Mouse (Mus musculus) myocyte (in vitro differentiated cells): ENCODE measurements around the gene Krt33b. TPM values are rescaled to one million over a fixed set of nuclear protein-coding genes. Genes with fewer than 3 reads are reported as not detected.

Source experiments
- H3K27me3 ChIP-seq: one replicate; pipeline ENCODE4 v1.6.1; 2011; ENCODE audit not compliant: control insufficient read depth, insufficient read depth, insufficient read length
- H3K36me3 ChIP-seq: one replicate; pipeline ENCODE4 v1.6.1; 2011; ENCODE audit not compliant: control insufficient read depth, insufficient read depth
- H3K4me2 ChIP-seq: one replicate; pipeline ENCODE4 v1.6.1; 2011; ENCODE audit warnings: low read depth, control low read depth
- H3K4me3 ChIP-seq: one replicate; pipeline ENCODE4 v1.5.1; 2011; ENCODE audit warnings: mild to moderate bottlenecking, control low read depth, moderate library complexity
- H3K79me2 ChIP-seq: one replicate; pipeline ENCODE4 v1.6.1; 2011; ENCODE audit not compliant: control insufficient read depth, insufficient read depth
- H3ac ChIP-seq: one replicate; pipeline ENCODE4 v1.6.1; 2011; ENCODE audit not compliant: control insufficient read depth, insufficient read length
- CEBPB ChIP-seq: IDR thresholded peaks from 2 replicates; pipeline ENCODE4 v1.6.1; 2011; ENCODE audit warnings: mild to moderate bottlenecking, moderate library complexity; ENCODE audit not compliant: poor library complexity, insufficient read depth, severe bottlenecking
- E2F4 ChIP-seq: IDR thresholded peaks from one replicate; pipeline ENCODE4 v1.6.1; 2011; ENCODE audit warnings: mild to moderate bottlenecking, control low read depth, moderate library complexity; ENCODE audit not compliant: insufficient read depth
- MAX ChIP-seq: IDR thresholded peaks from one replicate; pipeline ENCODE4 v1.6.1; 2011; ENCODE audit warnings: low read depth, mild to moderate bottlenecking, control low read depth
- MYOD1 ChIP-seq, 3 experiments: IDR thresholded peaks; one replicate each; pipeline ENCODE4 v1.6.1; 2011; ENCODE audit warnings: control low read depth in 2 of 3, low read depth in 2 of 3, mild to moderate bottlenecking in 2 of 3, moderate library complexity in 1 of 3; ENCODE audit not compliant: insufficient read length in 2 of 3, control insufficient read depth in 1 of 3
- MYOG ChIP-seq, 3 experiments: IDR thresholded peaks; one replicate each; pipeline ENCODE4 v1.6.1; 2011; ENCODE audit warnings: control low read depth in 2 of 3, low read depth in 2 of 3, mild to moderate bottlenecking in 2 of 3; ENCODE audit not compliant: insufficient read length in 2 of 3, control insufficient read depth in 1 of 3, insufficient read depth in 1 of 3
- POLR2A ChIP-seq: IDR thresholded peaks from one replicate; pipeline ENCODE4 v1.6.1; 2011; ENCODE audit warnings: low read depth, mild to moderate bottlenecking, control low read depth, moderate library complexity; ENCODE audit not compliant: insufficient read length
- POLR2AphosphoS2 ChIP-seq: IDR thresholded peaks from one replicate; pipeline ENCODE4 v1.6.1; 2011; ENCODE audit warnings: low read depth, control low read depth; ENCODE audit not compliant: insufficient read length
- REST ChIP-seq: IDR thresholded peaks from one replicate; pipeline ENCODE4 v1.6.1; 2011; ENCODE audit warnings: mild to moderate bottlenecking, control low read depth, moderate library complexity; ENCODE audit not compliant: insufficient read depth, insufficient read length
- SRF ChIP-seq: IDR thresholded peaks from one replicate; pipeline ENCODE4 v1.6.1; 2011; ENCODE audit warnings: low read depth; ENCODE audit not compliant: control insufficient read depth, insufficient read length
- TCF12 ChIP-seq: IDR thresholded peaks from one replicate; pipeline ENCODE4 v1.6.1; 2011; ENCODE audit warnings: mild to moderate bottlenecking, control low read depth; ENCODE audit not compliant: poor library complexity, insufficient read depth, severe bottlenecking
- TCF3 ChIP-seq: IDR thresholded peaks from one replicate; pipeline ENCODE4 v1.6.1; 2011; ENCODE audit warnings: low read depth, control low read depth; ENCODE audit not compliant: insufficient read length
- USF1 ChIP-seq: IDR thresholded peaks from one replicate; pipeline ENCODE4 v1.6.1; 2011; ENCODE audit warnings: low read depth, mild to moderate bottlenecking, control low read depth, moderate library complexity
- polyA plus RNA-seq: library from polyadenylated mRNA; unstranded; fragments of >200 nt; fragmentation: generic; extraction: Trizol; gene quantifications from one replicate; pipeline ENCODE4 v1.2.1, GENCODE M21; 2012; ENCODE audit warnings: missing spikeins

The Krt33b gene
- polyA plus RNA-seq, 1 experiment: 0.06 TPM

- Histone ChIP-seq H3K27me3 (peaks cover 19% of the 10 kb centered on the region), H3K4me3 (no peak overlapping the region), H3K36me3 (no peaks in the 10 kb centered on the region), H3ac (no peak overlapping the region), H3K4me2 (no peak overlapping the region), H3K79me2 (no peaks in the 10 kb centered on the region)
- TF ChIP-seq MYOD1 (IDR thresholded peaks at IDR 0.05; ENCODE audit: control insufficient read depth in 1 of 3, insufficient read length in 2 of 3, low read depth in 2 of 3) (no peak), MAX (no peak), USF1 (no peak), POLR2AphosphoS2 (no peak), CEBPB (no peak), POLR2A (no peak), TCF12 (no peak), REST (no peak), MYOG (IDR thresholded peaks at IDR 0.05; ENCODE audit: control insufficient read depth in 1 of 3, insufficient read depth in 1 of 3, insufficient read length in 2 of 3, low read depth in 2 of 3) (no peak), E2F4 (no peak)
Measured at GRCm38 (mm10) chr11:99999091-99999490, 30.6 kb downstream of the Krt33b start.

- H3K4me2 ChIP-seq: no peak overlapping the region
- no peaks in the 10 kb centered on the region for H3K79me2 ChIP-seq
- H3K36me3 ChIP-seq: no peaks in the 10 kb centered on the region
- no peak for TF ChIP-seq SRF
- no peak for TF ChIP-seq POLR2AphosphoS2
- TF ChIP-seq POLR2A: no peak
- no peak for TF ChIP-seq E2F4
- TF ChIP-seq MYOD1 (IDR thresholded peaks at IDR 0.05; ENCODE audit: control insufficient read depth in 1 of 3, insufficient read length in 2 of 3, low read depth in 2 of 3): no peak
- no peak for TF ChIP-seq REST
- no peak for TF ChIP-seq MYOG (IDR thresholded peaks at IDR 0.05; ENCODE audit: control insufficient read depth in 1 of 3, insufficient read depth in 1 of 3, insufficient read length in 2 of 3, low read depth in 2 of 3)
- no peak for TF ChIP-seq MAX
- TF ChIP-seq TCF12: no peak
- no peak overlapping the region for H3K4me3 ChIP-seq
- H3K27me3 ChIP-seq: peaks cover 37% of the 10 kb centered on the region
- H3ac ChIP-seq: no peak overlapping the region
Measured at GRCm38 (mm10) chr11:99994384-99994661, 35.3 kb downstream of the Krt33b start.

- Histone ChIP-seq H3K79me2 (no peaks in the 10 kb centered on the region), H3K27me3 (peaks cover 37% of the 10 kb centered on the region), H3K4me2 (no peak within 1 kb of the TSS), H3ac (no peak within 1 kb of the TSS), H3K36me3 (no peaks in the 10 kb centered on the region), H3K4me3 (no peak within 1 kb of the TSS)
- TF ChIP-seq TCF3 (no peak), SRF (no peak), MAX (no peak), MYOD1 (IDR thresholded peaks at IDR 0.05; ENCODE audit: control insufficient read depth in 1 of 3, insufficient read length in 2 of 3, low read depth in 2 of 3) (no peak), E2F4 (no peak), CEBPB (no peak)
Measured at GRCm38 (mm10) chr11:99993620-99994383, 35.9 kb downstream of the Krt33b start, which contains the start of gene Krtap17-1. Gene Krtap17-1 (minus strand): TSS chr11:99993994.

GRCm38 (mm10) chr11:99990571-99990970 is 39.1 kb downstream of the Krt33b start:
- Histone ChIP-seq H3ac (no peak overlapping the region), H3K4me2 (no peak overlapping the region), H3K27me3 (peaks cover 29% of the 10 kb centered on the region), H3K79me2 (no peaks in the 10 kb centered on the region), H3K4me3 (no peak overlapping the region), H3K36me3 (no peaks in the 10 kb centered on the region)
- TF ChIP-seq REST (no peak), TCF3 (no peak), E2F4 (no peak), USF1 (no peak), SRF (no peak), MYOD1 (IDR thresholded peaks at IDR 0.05; ENCODE audit: control insufficient read depth in 1 of 3, insufficient read length in 2 of 3, low read depth in 2 of 3) (no peak), POLR2AphosphoS2 (no peak), MAX (no peak), TCF12 (no peak), MYOG (IDR thresholded peaks at IDR 0.05; ENCODE audit: control insufficient read depth in 1 of 3, insufficient read depth in 1 of 3, insufficient read length in 2 of 3, low read depth in 2 of 3) (no peak), CEBPB (no peak), POLR2A (no peak)

GRCm38 (mm10) chr11:99989881-99990405 is 39.7 kb downstream of the Krt33b start:
- Histone ChIP-seq H3ac (no peak overlapping the region), H3K36me3 (no peaks in the 10 kb centered on the region)
- no peak for TF ChIP-seq TCF12
- no peak for TF ChIP-seq SRF
- no peak for TF ChIP-seq REST
- no peak for TF ChIP-seq TCF3
- TF ChIP-seq CEBPB: no peak
- TF ChIP-seq MAX: no peak
- TF ChIP-seq POLR2A: no peak
- TF ChIP-seq E2F4: no peak
- no peak for TF ChIP-seq MYOD1 (IDR thresholded peaks at IDR 0.05; ENCODE audit: control insufficient read depth in 1 of 3, insufficient read length in 2 of 3, low read depth in 2 of 3)
- no peak for TF ChIP-seq POLR2AphosphoS2
- TF ChIP-seq MYOG (IDR thresholded peaks at IDR 0.05; ENCODE audit: control insufficient read depth in 1 of 3, insufficient read depth in 1 of 3, insufficient read length in 2 of 3, low read depth in 2 of 3): no peak
- no peak for TF ChIP-seq USF1

More at GRCm38 (mm10) chr11:99989881-99990405, 39.7 kb downstream of the Krt33b start:
- Histone ChIP-seq H3K4me2 (no peak overlapping the region), H3K4me3 (no peak overlapping the region), H3K27me3 (peaks cover 23% of the 10 kb centered on the region), H3K79me2 (no peaks in the 10 kb centered on the region)
